Mouse (Mus musculus): ENCODE data around the gene Sdf4.

DNA sequence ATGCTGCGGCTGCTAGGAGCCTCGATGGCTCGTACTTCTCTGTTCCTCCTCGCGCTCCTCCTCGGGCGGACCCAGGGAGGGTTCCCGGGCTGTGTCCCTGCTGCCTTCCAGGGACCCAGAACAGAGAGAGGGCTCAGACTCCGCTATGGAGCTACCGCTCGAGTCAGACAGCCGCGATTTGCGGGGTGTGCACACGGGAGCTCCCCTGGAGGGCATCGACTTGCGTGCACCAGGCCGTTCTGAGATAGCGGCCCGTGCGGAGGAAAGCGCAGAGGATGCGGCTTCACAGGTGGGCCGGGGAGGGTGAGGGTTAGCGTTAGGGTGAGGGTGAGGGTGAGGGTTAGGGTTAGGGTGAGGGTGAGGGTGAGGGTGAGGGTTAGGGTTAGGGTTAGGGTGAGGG is 42.2 kb downstream of the Sdf4 start:
- TF ChIP-seq CTCF (IDR thresholded peaks at IDR 0.05) (no peak), EP300 (IDR thresholded peaks at IDR 0.05) (no peak)

Measured in lung, postnatal 0 days (tissue).